Mouse (Mus musculus): Measurements from ENCODE around the gene Gm3435. TPM values are rescaled to one million over a fixed set of nuclear protein-coding genes. Genes with fewer than 3 reads are reported as not detected.
"Not testable (repeated sequence)": the region's sequence is repeated elsewhere in the genome, so short reads cannot be mapped to it uniquely, and the experiment has no call there.

Gm3435 gene
- polyA plus RNA-seq (2014; fragmentation: Nextera tagmentation; extraction: Ambion mirVana), result 2.7 and 4.4 TPM in 2 replicates

DNA sequence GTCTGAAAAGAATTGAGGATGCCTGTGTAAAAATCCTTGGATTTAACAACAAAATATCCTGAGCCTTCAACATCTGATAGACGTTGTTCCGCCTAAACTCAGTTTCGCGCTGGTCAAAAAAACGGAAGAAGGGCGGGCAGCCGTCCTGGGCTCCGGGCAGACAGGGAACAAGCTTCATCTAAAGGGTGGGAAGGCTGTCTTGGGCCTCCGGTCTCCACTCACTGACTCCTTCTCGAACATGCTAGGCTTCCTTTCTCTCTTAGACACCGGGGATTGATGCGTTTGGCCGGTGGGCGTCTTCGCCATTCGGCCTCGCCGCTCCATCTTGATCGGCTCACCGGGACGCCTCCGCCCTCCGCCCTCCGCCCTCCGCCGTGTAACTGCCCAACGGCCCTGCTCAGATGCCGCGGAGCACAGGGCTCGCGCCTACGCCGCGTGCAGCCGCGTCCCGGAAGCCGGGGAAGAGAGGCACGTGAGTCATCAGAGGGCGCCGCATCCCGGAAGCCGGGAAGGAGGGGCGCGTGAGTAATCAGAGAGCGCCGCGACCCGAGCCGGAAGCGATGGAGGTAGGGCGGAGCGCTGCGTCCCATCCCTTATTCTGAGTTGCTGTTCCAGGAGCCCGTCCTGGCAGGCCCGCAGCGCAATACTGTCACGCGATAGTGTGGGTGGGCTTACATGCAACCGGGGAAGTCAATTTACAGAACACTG, at the start of gene Gm3435:
Gm3435 (plus strand) TSS at position 471 of the 708 bp plus-strand sequence.
- WGBS, result no CpG with 5 or more reads among the region's 60 CpGs
- H3K27ac ChIP-seq (replicated peaks; ENCODE audit: low read depth, low read length); H3K4me1 ChIP-seq (ENCODE audit: control insufficient read depth, insufficient read depth, low read length); DNase-seq (ENCODE audit: low spot score); H3K9ac ChIP-seq (ENCODE audit: low read depth, low read length); H3K27me3 ChIP-seq (replicated peaks; ENCODE audit: control insufficient read depth, insufficient read depth, low read length); H3K9me3 ChIP-seq (ENCODE audit: control insufficient read depth, low read length); H3K4me3 ChIP-seq (ENCODE audit: low read depth, low read length); H3K4me2 ChIP-seq (ENCODE audit: low read depth, low read length); H3K36me3 ChIP-seq (ENCODE audit: control insufficient read depth, insufficient read depth, low read length): not testable (repeated sequence)
- ATAC-seq (ENCODE audit: low read depth), result peak; percentile 98

DNA sequence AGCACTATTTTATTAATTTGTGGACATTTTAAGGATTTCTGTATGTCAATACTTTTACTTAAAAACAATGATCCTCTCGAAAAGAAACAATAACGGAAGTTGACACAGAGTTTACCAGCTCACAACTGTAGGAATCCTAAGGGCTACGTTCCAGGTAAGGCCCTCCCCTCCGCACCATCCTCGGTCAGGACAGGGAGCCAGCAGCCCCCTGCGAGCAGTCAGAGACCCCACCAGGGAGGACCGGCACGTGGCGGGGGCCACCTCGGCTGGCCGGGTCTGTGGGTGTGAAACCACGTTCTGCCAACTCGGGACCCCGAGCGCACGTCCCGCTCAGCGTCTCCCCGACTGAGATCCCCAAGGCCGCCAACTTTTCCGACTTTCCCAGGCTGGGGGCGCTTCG, 49.5 kb upstream of the Gm3435 start:
- peaks cover 15% of the 10 kb centered on the region for H3K36me3 ChIP-seq (ENCODE audit: control insufficient read depth, insufficient read depth, low read length)
- H3K27ac ChIP-seq (replicated peaks; ENCODE audit: low read depth, low read length), result no peak overlapping the region
- no peaks in the 10 kb centered on the region for H3K27me3 ChIP-seq (replicated peaks; ENCODE audit: control insufficient read depth, insufficient read depth, low read length)
- peak overlapping the region; percentile 64 for H3K4me3 ChIP-seq (ENCODE audit: low read depth, low read length)
- no peaks in the 10 kb centered on the region for H3K9me3 ChIP-seq (ENCODE audit: control insufficient read depth, low read length)
- WGBS, result 0% methylated on average over 11 of the region's 23 CpGs
- H3K4me1 ChIP-seq (ENCODE audit: control insufficient read depth, insufficient read depth, low read length), result peaks cover 8% of the 10 kb centered on the region
- ATAC-seq (ENCODE audit: low read depth), result no peak
- peak overlapping the region; percentile 92 for H3K4me2 ChIP-seq (ENCODE audit: low read depth, low read length)
- DNase-seq (ENCODE audit: low spot score), result no peak
- H3K9ac ChIP-seq (ENCODE audit: low read depth, low read length), result peak overlapping the region; percentile 80

DNA sequence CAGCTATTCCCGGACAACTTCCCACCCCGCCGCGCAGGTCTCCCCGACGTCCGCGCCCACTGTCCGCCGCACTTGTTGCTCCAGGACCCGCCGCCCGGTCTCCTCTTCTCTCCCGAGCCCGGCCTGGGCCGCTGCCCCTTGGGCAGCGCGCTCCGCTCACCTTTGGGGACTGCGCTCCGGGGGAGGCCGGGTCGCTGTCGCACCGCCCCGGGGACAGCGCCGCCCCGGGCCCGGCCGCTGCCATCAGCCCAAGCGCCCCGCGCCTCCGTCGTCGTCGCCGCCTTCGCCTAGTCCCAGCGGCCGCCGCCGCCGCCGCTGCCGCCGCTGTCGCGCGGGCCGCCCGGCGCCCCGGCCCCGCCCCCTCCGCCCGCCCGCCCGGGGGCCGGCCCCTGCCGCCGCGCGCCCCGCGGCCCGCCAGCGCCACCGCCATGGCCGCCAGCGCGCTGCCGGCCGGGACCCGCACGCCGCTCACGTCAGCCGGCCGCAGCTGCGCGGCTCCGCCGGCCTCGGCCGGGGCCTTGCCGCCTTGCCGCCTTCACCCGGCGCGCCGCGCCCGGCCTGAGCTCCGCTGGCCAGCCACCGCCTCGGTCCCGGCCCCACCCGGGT, 48.9 kb upstream of the Gm3435 start, which contains the start of gene Phf10:
Phf10 (minus strand) TSS at position 323 of the 606 bp plus-strand sequence.
- H3K9me3 ChIP-seq (ENCODE audit: control insufficient read depth, low read length); H3K27me3 ChIP-seq (replicated peaks; ENCODE audit: control insufficient read depth, insufficient read depth, low read length); H3K4me1 ChIP-seq (ENCODE audit: control insufficient read depth, insufficient read depth, low read length): not testable (repeated sequence)
- peak; percentile 84 for ATAC-seq (ENCODE audit: low read depth)
- Histone ChIP-seq H3K4me2 (ENCODE audit: low read depth, low read length) (peak within 1 kb of the TSS; percentile 92), H3K27ac (replicated peaks; ENCODE audit: low read depth, low read length) (0 out of 2 replicates have a peak within 1 kb of the TSS, but pooled peaks have one; percentile 52), H3K9ac (ENCODE audit: low read depth, low read length) (peak within 1 kb of the TSS; percentile 80), H3K4me3 (ENCODE audit: low read depth, low read length) (peak within 1 kb of the TSS; percentile 64), H3K36me3 (ENCODE audit: control insufficient read depth, insufficient read depth, low read length) (peaks cover 15% of the 10 kb centered on the region)
- WGBS, result no CpG with 5 or more reads among the region's 100 CpGs
- peak; percentile 4 for DNase-seq (ENCODE audit: low spot score)

DNA sequence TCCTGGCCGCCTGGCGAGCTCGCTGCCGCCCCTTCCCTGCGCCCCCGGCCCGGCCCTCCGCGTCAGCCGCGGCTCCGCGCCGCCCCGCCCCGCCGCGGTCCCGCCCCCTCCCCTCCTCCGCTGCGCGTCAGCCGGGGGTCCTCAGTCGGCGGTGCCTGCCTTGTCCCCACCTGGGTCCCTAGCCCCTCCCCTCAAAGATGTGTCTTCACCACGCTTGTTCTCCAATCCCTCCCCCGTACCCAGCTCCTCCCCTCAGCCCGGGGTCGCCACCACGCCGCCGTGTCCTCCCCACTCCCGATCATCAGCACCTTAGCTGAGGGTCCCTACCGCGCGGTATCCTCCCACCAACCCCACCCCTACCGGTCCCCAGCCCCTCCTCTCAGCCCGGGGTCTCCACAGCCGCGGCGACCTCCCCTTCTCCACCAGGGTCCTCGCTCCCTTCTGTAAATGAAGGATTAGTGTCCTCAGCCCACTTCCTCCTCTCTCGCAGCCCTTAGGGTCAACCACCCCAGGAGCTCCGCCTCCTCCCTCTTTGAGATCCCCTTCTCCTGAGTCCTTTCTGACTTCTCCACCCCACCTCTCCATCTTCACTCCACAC, 48.3 kb upstream of the Gm3435 start:
- H3K9me3 ChIP-seq (ENCODE audit: control insufficient read depth, low read length); H3K4me2 ChIP-seq (ENCODE audit: low read depth, low read length); H3K27me3 ChIP-seq (replicated peaks; ENCODE audit: control insufficient read depth, insufficient read depth, low read length); H3K9ac ChIP-seq (ENCODE audit: low read depth, low read length); H3K4me3 ChIP-seq (ENCODE audit: low read depth, low read length); H3K27ac ChIP-seq (replicated peaks; ENCODE audit: low read depth, low read length); H3K4me1 ChIP-seq (ENCODE audit: control insufficient read depth, insufficient read depth, low read length); DNase-seq (ENCODE audit: low spot score): not testable (repeated sequence)
- H3K36me3 ChIP-seq (ENCODE audit: control insufficient read depth, insufficient read depth, low read length), result peaks cover 12% of the 10 kb centered on the region
- WGBS, result no CpG with 5 or more reads among the region's 44 CpGs
- ATAC-seq (ENCODE audit: low read depth), result peak; percentile 95

DNA sequence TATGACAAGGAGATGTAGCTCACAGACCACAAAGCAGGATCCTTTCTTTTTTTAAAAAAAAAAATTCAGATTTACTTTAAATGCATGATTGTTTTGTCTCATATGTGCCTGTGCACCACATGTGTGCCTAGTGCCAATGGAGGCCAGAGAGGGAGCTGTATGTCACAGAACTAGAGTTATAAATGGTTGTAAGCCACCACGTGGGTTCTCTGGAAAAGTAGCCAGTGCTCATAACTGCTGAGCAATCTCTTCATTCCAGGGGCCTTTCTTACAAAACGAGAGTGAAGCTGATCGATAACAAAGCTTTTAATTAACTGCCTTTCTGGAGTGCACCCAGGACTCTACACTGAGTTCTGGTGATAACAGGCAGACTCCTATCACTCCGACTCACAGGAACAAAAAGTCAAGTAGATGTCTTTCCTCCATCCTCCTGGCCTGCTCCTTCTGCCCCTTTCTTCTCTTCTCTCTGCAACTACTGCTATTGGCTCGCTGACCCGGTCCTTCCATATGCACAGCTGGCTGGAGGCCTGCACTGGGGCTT, 41.5 kb upstream of the Gm3435 start:
- H3K4me2 ChIP-seq (ENCODE audit: low read depth, low read length); H3K4me3 ChIP-seq (ENCODE audit: low read depth, low read length); H3K4me1 ChIP-seq (ENCODE audit: control insufficient read depth, insufficient read depth, low read length); H3K36me3 ChIP-seq (ENCODE audit: control insufficient read depth, insufficient read depth, low read length); ATAC-seq (ENCODE audit: low read depth); H3K9ac ChIP-seq (ENCODE audit: low read depth, low read length); H3K27me3 ChIP-seq (replicated peaks; ENCODE audit: control insufficient read depth, insufficient read depth, low read length); H3K27ac ChIP-seq (replicated peaks; ENCODE audit: low read depth, low read length); H3K9me3 ChIP-seq (ENCODE audit: control insufficient read depth, low read length); DNase-seq (ENCODE audit: low spot score): not testable (repeated sequence)
- WGBS, result no CpG with 5 or more reads among the region's 6 CpGs

DNA sequence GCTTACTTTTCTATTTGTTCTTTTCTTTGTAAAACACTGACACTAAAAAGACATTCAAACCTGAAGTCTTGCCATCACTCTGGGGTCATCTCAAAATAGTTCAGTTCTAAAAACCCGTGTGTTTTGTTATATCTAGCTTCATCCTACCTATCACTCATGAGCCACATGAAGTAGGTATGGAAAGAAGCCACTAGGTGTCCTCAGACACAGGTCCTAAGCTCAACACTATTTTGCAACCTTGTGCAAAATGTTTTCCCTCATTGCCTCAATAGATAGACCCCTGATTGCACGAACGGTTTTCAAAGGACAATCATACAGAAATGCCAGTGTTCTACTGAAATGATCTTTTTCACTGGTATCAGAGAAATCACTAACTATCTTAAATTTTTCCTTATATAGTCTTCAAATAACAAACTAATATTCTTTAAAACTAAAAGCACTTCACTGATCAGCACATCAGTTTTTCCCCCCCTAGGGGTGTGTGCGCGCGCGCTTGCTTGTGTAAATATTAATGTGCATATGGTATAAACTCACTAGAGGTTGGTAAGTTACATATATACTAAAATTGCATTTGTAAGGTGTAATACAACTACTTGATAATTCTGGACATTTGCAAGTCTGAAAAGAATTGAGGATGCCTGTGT, 32.1 kb upstream of the Gm3435 start:
- peak; percentile 27; the same call in 1 of the 2 replicates for ATAC-seq (ENCODE audit: low read depth)
- not testable (repeated sequence) for H3K36me3 ChIP-seq (ENCODE audit: control insufficient read depth, insufficient read depth, low read length); H3K27ac ChIP-seq (replicated peaks; ENCODE audit: low read depth, low read length); H3K27me3 ChIP-seq (replicated peaks; ENCODE audit: control insufficient read depth, insufficient read depth, low read length); H3K9ac ChIP-seq (ENCODE audit: low read depth, low read length); DNase-seq (ENCODE audit: low spot score); H3K4me3 ChIP-seq (ENCODE audit: low read depth, low read length); H3K4me1 ChIP-seq (ENCODE audit: control insufficient read depth, insufficient read depth, low read length); H3K4me2 ChIP-seq (ENCODE audit: low read depth, low read length); H3K9me3 ChIP-seq (ENCODE audit: control insufficient read depth, low read length)
- WGBS, result 4% methylated on average over 4 of the region's 7 CpGs

DNA sequence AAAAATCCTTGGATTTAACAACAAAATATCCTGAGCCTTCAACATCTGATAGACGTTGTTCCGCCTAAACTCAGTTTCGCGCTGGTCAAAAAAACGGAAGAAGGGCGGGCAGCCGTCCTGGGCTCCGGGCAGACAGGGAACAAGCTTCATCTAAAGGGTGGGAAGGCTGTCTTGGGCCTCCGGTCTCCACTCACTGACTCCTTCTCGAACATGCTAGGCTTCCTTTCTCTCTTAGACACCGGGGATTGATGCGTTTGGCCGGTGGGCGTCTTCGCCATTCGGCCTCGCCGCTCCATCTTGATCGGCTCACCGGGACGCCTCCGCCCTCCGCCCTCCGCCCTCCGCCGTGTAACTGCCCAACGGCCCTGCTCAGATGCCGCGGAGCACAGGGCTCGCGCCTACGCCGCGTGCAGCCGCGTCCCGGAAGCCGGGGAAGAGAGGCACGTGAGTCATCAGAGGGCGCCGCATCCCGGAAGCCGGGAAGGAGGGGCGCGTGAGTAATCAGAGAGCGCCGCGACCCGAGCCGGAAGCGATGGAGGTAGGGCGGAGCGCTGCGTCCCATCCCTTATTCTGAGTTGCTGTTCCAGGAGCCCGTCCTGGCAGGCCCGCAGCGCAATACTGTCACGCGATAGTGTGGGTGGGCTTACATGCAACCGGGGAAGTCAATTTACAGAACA, 31.5 kb upstream of the Gm3435 start, which contains the start of the genes 9030025P20Rik and Gm3417:
9030025P20Rik (plus strand) TSS at position 107 of the 677 bp plus-strand sequence.
Gm3417 (minus strand) TSS at position 429 of the 677 bp plus-strand sequence.
- no CpG with 5 or more reads among the region's 60 CpGs for WGBS
- not testable (repeated sequence) for H3K27me3 ChIP-seq (replicated peaks; ENCODE audit: control insufficient read depth, insufficient read depth, low read length); H3K27ac ChIP-seq (replicated peaks; ENCODE audit: low read depth, low read length); H3K4me2 ChIP-seq (ENCODE audit: low read depth, low read length); H3K9me3 ChIP-seq (ENCODE audit: control insufficient read depth, low read length); H3K36me3 ChIP-seq (ENCODE audit: control insufficient read depth, insufficient read depth, low read length); H3K9ac ChIP-seq (ENCODE audit: low read depth, low read length); DNase-seq (ENCODE audit: low spot score); H3K4me1 ChIP-seq (ENCODE audit: control insufficient read depth, insufficient read depth, low read length); H3K4me3 ChIP-seq (ENCODE audit: low read depth, low read length)
- peak; percentile 97 for ATAC-seq (ENCODE audit: low read depth)
